Mouse (Mus musculus) cerebellum, adult 2 months (tissue): ENCODE results near the gene Krtap16-1.

Experiments
- CTCF ChIP-seq: fragments of 200-500 bp; IDR thresholded peaks from 2 replicates; pipeline ENCODE4 v1.5.1; 2011; ENCODE audit warnings: low read depth, mild to moderate bottlenecking, control low read depth, low read length, moderate library complexity, borderline replicate concordance; ENCODE audit not compliant: insufficient read depth
- POLR2A ChIP-seq: fragments of 200-500 bp; IDR thresholded peaks from 2 replicates; pipeline ENCODE4 v1.6.1; 2011; ENCODE audit warnings: low read length, control low read depth, borderline replicate concordance; ENCODE audit not compliant: insufficient read depth

DNA sequence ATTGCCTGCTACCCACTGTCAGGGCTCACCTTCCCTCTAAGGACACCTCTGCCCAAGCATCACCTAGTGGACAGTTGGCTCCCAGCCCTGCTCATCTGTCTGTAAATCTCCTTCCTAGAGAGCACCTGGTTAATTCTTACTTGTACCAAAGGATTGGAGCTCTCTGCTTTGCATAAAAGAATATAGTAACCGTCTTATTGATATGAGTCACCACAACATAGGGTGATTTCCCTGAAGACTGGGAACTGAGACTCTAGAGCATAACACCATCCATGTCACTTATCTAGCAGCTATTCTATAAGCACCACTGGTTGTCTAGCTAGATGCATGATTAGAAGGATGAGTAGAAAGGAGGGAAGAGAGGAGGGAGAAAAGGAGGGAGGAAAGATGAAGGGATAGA lies 3.0 kb downstream of the Krtap16-1 start:
- no peak for TF ChIP-seq CTCF
- no peak for TF ChIP-seq POLR2A
